Mouse (Mus musculus) common myeloid progenitor, adult 5-6 weeks (primary cell): ENCODE results near the gene Kif1a. TPM values are rescaled to one million over a fixed set of nuclear protein-coding genes. Genes with fewer than 3 reads are reported as not detected.

Source experiments
- ATAC-seq: replicated peaks from 2 replicates; pipeline ENCODE4 v1.8.0; 2016; ENCODE audit warnings: low read depth, mild to moderate bottlenecking, moderate TSS enrichment, inconsistent platforms; ENCODE audit not compliant: poor library complexity, severe bottlenecking
- total RNA-seq: library from RNA; stranded (forward); fragments of 200-1000, 187-1606 nt; gene quantifications from 2 replicates; pipeline ENCODE4 v1.2.3, GENCODE M21; 2017

Kif1a gene
- total RNA-seq, 1 experiment from 2014 or later = not detected

DNA sequence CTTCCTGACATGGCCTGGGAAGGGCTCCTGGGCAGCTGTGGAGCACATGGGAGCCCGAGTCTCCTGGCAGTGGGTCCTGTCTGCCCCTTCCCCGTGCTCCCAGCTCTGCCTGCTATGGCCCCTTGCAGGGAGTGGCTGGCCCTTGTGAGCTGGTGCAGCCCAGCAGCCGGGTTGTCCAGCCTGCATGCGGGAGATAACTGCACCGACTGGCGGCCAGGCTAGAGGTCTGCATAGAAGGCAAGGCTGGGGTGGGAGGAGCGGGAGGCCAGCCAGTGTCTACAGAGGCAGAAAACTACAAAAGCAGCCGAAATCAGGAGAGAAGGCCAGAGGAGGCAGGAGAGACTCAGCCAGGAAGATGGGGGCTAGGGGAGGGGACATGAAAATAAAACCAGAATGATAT is 67.8 kb downstream of the Kif1a start:
- no peak for ATAC-seq

DNA sequence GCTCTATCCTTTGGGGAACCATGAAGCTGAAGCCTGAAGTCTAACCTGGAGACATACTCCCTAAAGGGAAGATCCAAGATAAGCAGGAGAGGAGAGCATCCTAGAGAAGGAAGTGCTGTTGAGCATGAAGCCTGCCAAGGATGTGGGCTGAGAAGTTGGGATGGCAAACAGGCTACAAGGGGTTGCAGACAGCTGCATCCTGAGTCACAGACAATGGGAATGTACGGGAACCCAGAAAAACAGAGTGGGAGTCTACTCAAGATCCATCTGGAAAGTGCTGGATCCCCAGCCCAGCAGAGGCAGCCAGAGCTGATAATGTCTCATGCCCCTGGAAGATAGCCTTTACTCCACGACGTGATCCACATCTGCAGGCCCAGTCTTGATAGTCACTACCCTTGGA is 70.6 kb downstream of the Kif1a start:
- no peak for ATAC-seq

DNA sequence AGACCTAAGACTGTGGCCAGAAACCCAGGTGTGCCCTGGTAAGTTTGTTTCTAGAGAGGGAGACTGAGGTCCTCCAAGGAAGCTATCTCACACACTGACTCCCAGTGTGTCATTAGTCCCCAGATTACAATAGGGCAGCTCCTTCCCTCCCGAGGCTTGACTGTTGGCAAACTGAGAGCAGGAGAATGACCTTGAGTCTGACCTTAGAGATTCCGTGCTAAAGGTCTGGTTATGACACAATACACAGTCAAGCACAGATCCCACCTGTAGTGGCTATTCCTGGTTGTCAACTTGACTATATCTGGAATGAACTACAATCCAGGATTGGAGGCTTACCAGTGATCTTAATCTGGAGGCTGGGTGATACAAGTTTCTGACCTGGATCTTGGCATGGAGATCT is 71.7 kb downstream of the Kif1a start:
- no peak for ATAC-seq

GRCm38 (mm10) chr1:93029387-93029786 is 72.4 kb downstream of the Kif1a start:
- ATAC-seq = no peak

GRCm38 (mm10) chr1:93026600-93026999 is 75.2 kb downstream of the Kif1a start:
- no peak for ATAC-seq

DNA sequence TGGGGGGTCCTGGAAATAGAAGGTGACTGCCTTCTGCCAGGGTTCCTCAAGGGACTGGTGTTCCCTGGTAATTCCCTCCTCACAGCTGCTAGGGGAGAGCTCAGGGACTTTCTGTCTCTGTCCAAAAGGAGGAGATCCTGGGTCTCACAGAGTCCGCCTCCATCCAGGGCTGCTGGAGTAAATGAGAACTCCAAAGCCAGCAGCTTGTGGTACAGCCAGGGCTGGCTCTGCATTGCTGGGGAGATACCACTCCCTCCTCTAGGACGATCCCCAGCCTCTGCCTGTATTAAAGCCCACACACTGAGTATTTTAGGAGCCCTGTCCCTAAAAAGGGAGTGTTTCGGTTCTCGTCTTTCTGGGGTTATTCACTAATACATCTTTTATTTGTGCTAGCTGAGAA is 81.1 kb downstream of the Kif1a start:
- ATAC-seq = no peak

GRCm38 (mm10) chr1:93018716-93019115 is 83.0 kb downstream of the Kif1a start:
- ATAC-seq = no peak

GRCm38 (mm10) chr1:93015136-93015535 is 86.6 kb downstream of the Kif1a start:
- ATAC-seq = no peak

GRCm38 (mm10) chr1:93014460-93014859 is 87.3 kb downstream of the Kif1a start:
- peak; percentile 90 for ATAC-seq

DNA sequence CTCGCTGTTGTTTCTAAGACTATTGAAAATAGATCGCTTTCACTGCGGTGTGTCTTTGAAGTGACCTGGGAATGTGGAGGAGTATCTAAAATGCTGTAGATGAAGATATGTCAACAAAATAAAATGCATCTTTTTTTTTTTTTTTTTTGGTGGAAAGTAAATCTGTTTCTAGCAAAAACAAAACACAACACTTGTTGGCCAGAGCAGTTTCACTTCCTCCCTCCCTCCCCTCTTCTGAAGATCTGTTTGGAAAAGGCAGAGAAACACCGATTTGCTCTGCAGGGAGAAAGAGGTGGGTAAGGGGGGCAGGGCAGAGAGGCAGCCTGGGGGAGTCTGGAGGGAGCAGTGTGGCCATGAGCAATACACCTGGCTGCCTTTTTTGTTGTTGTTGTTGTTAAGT is 88.4 kb downstream of the Kif1a start:
- no peak for ATAC-seq

DNA sequence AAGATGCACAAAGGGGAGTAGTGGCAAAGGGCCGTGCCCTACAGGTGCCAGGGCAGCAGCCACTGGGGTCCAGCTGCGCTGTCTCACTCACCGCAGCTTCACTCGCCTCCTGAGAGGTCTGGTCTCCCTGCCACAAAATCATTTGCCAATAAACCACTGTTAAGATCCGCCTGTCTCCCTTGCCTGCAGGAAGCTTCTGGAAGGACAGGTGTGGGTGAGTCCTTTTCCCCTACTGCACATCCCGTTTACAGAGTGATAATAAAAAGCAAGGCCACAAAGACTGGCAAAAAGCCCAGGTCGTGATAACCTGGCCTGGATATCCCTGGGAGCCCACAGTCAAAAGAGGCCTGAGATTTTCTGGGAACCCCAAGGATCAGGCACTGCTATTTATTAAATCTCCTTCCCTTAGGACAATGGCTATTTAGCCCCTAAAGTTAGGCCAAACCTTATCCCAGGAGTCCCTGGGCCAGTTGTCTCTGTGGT is 89.6 kb downstream of the Kif1a start:
- no peak for ATAC-seq

DNA sequence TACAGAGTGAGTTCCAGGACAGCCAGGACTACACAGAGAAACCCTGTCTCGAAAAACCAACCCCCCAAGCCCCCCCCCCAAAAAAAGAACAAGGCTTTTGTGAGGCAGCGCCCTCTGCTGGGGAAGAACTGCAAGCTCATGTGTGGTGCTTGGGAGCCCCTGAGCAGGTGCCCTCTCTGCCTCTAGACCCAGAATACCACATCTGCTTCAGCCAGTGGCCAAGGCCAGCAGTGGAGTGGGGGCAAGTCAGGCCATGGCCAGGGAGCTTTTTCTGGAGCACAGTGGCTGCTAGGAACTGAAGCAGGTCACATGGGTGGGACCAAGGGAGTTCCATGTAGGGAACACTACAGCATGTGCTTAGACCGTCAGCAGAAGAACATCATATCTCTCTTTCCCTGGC is 91.0 kb downstream of the Kif1a start:
- ATAC-seq = 0 out of 2 replicates have a peak, but pooled peaks have one; percentile 37

DNA sequence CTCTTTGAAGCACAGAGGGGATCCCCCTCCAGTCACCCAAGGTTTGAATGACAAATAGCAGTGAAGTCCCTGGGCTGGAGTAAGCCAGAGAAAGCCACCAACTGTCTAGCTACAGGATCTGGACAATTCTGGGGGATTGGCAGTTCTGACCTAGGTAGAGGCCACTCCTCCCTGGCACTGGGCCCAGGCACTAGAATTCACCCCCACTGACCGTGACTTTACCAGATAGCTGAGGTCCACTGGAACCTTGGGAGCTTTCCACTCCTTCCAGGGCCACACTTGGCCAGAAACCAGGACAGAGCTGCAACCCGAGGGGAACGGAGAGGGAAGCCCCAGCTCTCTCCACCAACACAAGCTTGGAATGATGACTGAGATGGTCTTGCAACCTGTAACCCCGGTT is 92.6 kb downstream of the Kif1a start:
- no peak for ATAC-seq

DNA sequence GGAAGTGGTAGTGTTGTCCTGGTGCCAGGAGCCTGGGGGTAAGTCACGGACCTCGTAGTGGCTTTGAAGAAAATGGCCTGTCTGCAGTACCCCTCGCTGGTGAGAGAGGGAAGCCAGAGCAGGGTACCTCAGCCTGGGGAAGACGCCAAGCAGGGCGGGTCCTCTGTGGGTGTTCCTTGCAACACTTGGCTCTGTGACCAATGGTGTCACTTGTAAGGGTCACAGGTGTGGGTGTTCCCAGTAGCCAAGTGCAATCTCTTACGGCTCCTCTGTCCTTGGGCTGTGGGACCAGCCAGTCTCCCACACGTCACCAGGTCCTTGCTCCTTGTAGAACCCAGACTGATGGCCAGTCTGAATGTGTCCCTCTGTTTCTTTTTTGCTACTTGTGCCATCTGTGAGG is 95.7 kb downstream of the Kif1a start, which contains the start of gene Aqp12:
Aqp12 (plus strand) TSS at position 274 of the 400 bp plus-strand sequence.
- ATAC-seq = no peak

- ATAC-seq = no peak
Measured at GRCm38 (mm10) chr1:92992880-92993279, 108.9 kb downstream of the Kif1a start.

GRCm38 (mm10) chr1:92992214-92992855 is 109.4 kb downstream of the Kif1a start:
- peak; percentile 56; the same call in 1 of the 2 replicates for ATAC-seq

DNA sequence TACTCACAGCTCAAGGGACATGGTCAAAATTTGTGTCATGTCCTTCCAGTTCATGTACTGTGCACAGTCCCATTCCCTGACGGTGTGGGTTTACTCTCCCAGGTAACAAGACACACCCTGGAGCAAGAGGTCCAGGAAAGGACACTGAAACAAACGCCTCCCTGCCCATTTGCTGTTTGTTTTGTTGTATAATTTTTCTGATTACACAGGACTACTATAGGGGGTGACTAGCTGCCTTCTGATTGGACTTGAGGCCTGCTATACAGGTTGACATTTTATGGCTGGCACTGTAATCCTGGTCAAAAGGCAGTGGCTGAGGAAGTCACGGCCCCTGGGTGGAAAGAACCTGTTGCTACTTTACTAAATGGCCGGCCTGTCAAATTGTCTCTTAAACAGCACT is 111.9 kb downstream of the Kif1a start:
- ATAC-seq = no peak

DNA sequence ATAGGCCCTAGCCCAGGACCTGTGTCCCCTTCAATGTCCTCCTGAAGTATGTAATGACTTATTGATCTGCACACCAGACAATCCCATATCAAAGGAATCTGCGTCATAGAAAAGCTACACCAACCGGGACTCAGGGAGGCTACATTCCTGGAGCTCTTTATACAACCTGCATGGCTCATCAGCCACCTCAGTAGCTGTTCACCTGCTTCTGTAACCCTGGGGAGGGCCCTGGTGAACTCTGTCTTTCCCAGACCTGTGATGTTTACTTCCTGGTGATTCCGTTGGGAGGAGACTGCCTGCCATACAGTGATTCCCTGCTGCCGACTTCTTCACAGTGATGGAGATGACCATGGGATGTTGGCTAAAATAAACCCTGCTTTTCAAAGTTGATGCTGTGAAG is 112.9 kb downstream of the Kif1a start:
- ATAC-seq = no peak

- ATAC-seq = peak; percentile 42; the same call in 1 of the 2 replicates
Measured at GRCm38 (mm10) chr1:92984999-92985398, 116.8 kb downstream of the Kif1a start.

- no peak for ATAC-seq
Measured at GRCm38 (mm10) chr1:92982931-92983605, 118.7 kb downstream of the Kif1a start.

DNA sequence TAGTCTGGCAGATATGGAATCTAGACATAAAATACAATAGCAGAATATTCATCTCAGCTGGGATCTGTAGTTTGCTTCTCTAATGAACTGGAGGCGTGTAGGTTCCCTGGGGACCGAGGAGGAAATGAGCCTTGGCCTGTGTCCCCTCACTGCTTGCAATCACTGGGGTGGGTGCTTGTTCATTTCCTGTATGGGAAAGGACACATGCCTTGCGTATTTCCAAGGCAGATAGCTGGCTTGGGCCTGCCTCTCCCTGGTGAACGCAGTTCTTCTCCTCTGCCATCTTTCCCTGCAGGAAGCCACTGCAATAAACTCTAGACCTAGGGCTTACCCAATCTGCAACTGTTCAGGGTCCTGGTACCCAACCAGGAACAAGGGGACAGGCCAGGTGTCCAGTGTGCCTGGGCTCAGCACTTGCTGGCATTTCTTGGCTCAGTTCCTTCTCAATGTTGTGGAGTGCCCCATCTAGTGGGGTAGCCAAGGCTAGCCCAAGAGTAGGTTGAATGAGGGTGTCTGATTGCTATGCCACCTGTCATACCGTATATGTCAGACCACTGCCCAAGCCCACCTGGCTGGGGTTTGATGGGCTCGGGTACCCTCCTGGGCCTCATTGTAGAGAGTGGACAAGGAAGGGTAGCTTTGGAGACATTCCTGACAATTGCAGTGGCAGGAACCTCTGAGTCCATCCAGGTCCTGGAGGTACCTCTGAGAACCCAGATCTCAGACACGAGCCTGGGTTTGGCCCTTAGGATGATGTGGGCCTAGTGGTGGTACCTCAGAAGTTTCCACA is 120.5 kb downstream of the Kif1a start:
- ATAC-seq = no peak
